Mouse (Mus musculus): ENCODE data around the gene Ccdc184. TPM values are rescaled to one million over a fixed set of nuclear protein-coding genes. Genes with fewer than 3 reads are reported as not detected.

The Ccdc184 gene
- polyA plus RNA-seq, 1 experiment from 2014 or later, result not detected

GRCm38 (mm10) chr15:98161026-98161805 lies 5.7 kb upstream of the Ccdc184 start:
- peaks cover 10% of the 10 kb centered on the region for H3K27me3 ChIP-seq (ENCODE audit: insufficient read depth, low read length)
- H3K9me3 ChIP-seq (ENCODE audit: low read length), result no peaks in the 10 kb centered on the region
- no peak for DNase-seq
- no peak overlapping the region for H3K4me2 ChIP-seq (ENCODE audit: low read depth, low read length)
- no peaks in the 10 kb centered on the region for H3K4me1 ChIP-seq (ENCODE audit: insufficient read depth)
- no peaks in the 10 kb centered on the region for H3K36me3 ChIP-seq (replicated peaks; ENCODE audit: insufficient read depth, low read length)
- ATAC-seq, result no peak
- no peak overlapping the region for H3K4me3 ChIP-seq (ENCODE audit: low read depth, low read length)
- H3K27ac ChIP-seq (ENCODE audit: low read depth), result no peak overlapping the region
- no peak overlapping the region for H3K9ac ChIP-seq (replicated peaks)
- WGBS (ENCODE audit: insufficient replicate concordance), result 51% methylated on average over 19 of the region's 19 CpGs
- TF ChIP-seq CTCF (IDR thresholded peaks at IDR 0.05; ENCODE audit: low read depth), result no peak
- no peak for TF ChIP-seq EP300 (IDR thresholded peaks at IDR 0.05; ENCODE audit: low read depth)

DNA sequence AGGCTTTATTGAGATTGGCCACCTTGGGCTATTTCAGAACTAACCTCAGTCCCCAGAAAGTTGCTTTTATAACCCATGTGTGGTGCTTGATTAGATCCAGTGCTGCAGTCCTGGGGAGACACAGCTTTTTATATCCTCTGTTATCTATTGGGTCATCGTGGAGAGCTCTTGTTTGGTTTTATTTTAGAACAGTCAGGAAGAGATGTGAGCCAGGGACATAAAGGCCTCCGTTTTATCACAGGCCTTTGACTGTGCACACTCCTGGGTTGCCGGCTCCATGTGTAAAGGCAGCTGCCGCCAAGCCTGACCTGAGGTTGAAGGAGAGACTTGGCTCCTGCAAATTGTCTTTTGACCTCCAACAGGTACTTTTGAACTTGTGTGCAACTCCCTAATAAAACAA lies 4.4 kb upstream of the Ccdc184 start:
- Histone ChIP-seq H3K4me1 (ENCODE audit: insufficient read depth) (no peaks in the 10 kb centered on the region), H3K27ac (ENCODE audit: low read depth) (no peak overlapping the region), H3K9me3 (ENCODE audit: low read length) (no peaks in the 10 kb centered on the region), H3K9ac (replicated peaks) (no peak overlapping the region), H3K4me2 (ENCODE audit: low read depth, low read length) (no peak overlapping the region), H3K36me3 (replicated peaks; ENCODE audit: insufficient read depth, low read length) (no peaks in the 10 kb centered on the region), H3K27me3 (ENCODE audit: insufficient read depth, low read length) (peaks cover 23% of the 10 kb centered on the region), H3K4me3 (ENCODE audit: low read depth, low read length) (no peak overlapping the region)
- no peak for DNase-seq
- TF ChIP-seq EP300 (IDR thresholded peaks at IDR 0.05; ENCODE audit: low read depth) (no peak), CTCF (IDR thresholded peaks at IDR 0.05; ENCODE audit: low read depth) (no peak)
- WGBS (ENCODE audit: insufficient replicate concordance), result 50% methylated on average over 4 of the region's 4 CpGs
- no peak for ATAC-seq

DNA sequence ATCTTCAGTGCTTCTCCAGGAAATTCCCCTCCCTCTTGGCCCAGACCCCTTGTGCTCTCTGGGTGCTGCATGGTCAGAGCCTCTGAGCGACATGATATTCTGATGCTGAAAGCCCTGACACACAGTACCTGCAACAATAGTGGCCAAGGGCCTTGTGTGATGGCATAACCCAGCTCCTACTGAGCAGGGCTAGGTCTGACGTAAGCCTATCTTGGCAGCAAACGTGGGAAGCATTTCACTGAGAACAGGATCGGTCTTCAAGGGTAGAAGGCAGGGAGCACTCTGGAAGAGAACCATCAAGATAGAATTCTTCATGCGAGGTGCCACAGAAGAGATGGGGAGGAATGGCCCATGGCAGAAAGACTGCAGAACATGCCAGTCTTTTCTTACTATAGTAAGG lies 1.4 kb upstream of the Ccdc184 start, which contains the start of gene Asb8:
TSS of gene Asb8 (minus strand) at position 101 of the 400 bp plus-strand sequence.
- H3K27ac ChIP-seq (ENCODE audit: low read depth), result no peak within 1 kb of the TSS
- H3K36me3 ChIP-seq (replicated peaks; ENCODE audit: insufficient read depth, low read length), result no peaks in the 10 kb centered on the region
- H3K9me3 ChIP-seq (ENCODE audit: low read length), result no peaks in the 10 kb centered on the region
- peaks cover 52% of the 10 kb centered on the region for H3K27me3 ChIP-seq (ENCODE audit: insufficient read depth, low read length)
- H3K4me1 ChIP-seq (ENCODE audit: insufficient read depth), result no peaks in the 10 kb centered on the region
- H3K4me2 ChIP-seq (ENCODE audit: low read depth, low read length), result no peak within 1 kb of the TSS
- TF ChIP-seq EP300 (IDR thresholded peaks at IDR 0.05; ENCODE audit: low read depth) (no peak), CTCF (IDR thresholded peaks at IDR 0.05; ENCODE audit: low read depth) (no peak)
- no peak within 1 kb of the TSS for H3K9ac ChIP-seq (replicated peaks)
- WGBS (ENCODE audit: insufficient replicate concordance), result 67% methylated on average over 5 of the region's 5 CpGs
- ATAC-seq (no peak), DNase-seq (no peak)
- no peak within 1 kb of the TSS for H3K4me3 ChIP-seq (ENCODE audit: low read depth, low read length)

GRCm38 (mm10) chr15:98167645-98168621 lies 975 bp downstream of the Ccdc184 start:
- WGBS (ENCODE audit: insufficient replicate concordance), result 4% methylated on average over 68 of the region's 69 CpGs
- Histone ChIP-seq H3K4me3 (ENCODE audit: low read depth, low read length) (no peak overlapping the region), H3K4me1 (ENCODE audit: insufficient read depth) (no peaks in the 10 kb centered on the region), H3K27me3 (ENCODE audit: insufficient read depth, low read length) (peaks cover 66% of the 10 kb centered on the region), H3K9ac (replicated peaks) (no peak overlapping the region), H3K4me2 (ENCODE audit: low read depth, low read length) (no peak overlapping the region), H3K36me3 (replicated peaks; ENCODE audit: insufficient read depth, low read length) (no peaks in the 10 kb centered on the region), H3K9me3 (ENCODE audit: low read length) (no peaks in the 10 kb centered on the region), H3K27ac (ENCODE audit: low read depth) (no peak overlapping the region)
- DNase-seq (peak; percentile 48), ATAC-seq (no peak)
- TF ChIP-seq EP300 (IDR thresholded peaks at IDR 0.05; ENCODE audit: low read depth) (no peak), CTCF (IDR thresholded peaks at IDR 0.05; ENCODE audit: low read depth) (no peak)

GRCm38 (mm10) chr15:98168622-98169004 lies 1.7 kb downstream of the Ccdc184 start:
- Histone ChIP-seq H3K9ac (replicated peaks) (no peak overlapping the region), H3K36me3 (replicated peaks; ENCODE audit: insufficient read depth, low read length) (no peaks in the 10 kb centered on the region), H3K9me3 (ENCODE audit: low read length) (no peaks in the 10 kb centered on the region), H3K27me3 (ENCODE audit: insufficient read depth, low read length) (peaks cover 71% of the 10 kb centered on the region), H3K4me1 (ENCODE audit: insufficient read depth) (no peaks in the 10 kb centered on the region), H3K4me2 (ENCODE audit: low read depth, low read length) (no peak overlapping the region), H3K4me3 (ENCODE audit: low read depth, low read length) (no peak overlapping the region), H3K27ac (ENCODE audit: low read depth) (no peak overlapping the region)
- ATAC-seq, result no peak
- DNase-seq, result no peak
- WGBS (ENCODE audit: insufficient replicate concordance), result 11% methylated on average over 16 of the region's 19 CpGs
- TF ChIP-seq CTCF (IDR thresholded peaks at IDR 0.05; ENCODE audit: low read depth), result no peak
- no peak for TF ChIP-seq EP300 (IDR thresholded peaks at IDR 0.05; ENCODE audit: low read depth)

DNA sequence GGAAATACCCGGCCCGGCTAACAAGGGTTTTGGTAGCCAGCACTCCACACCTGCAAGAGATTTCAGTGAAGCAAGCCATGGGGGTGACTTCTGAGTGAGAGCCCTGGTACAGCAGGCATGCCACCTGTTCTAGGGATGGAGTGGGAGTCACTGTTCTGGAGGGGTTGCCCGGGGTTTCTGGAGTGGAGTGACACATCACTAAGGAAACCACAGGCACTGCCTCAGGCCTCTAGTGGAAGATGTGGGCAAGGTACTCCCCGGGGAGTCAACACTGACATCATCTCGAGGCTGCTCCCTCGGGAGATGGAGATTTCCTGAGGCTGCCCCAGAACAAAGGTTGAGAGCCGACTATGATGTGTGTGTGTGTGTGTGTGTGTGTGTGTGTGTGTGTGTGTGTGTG lies 3.4 kb downstream of the Ccdc184 start:
- Histone ChIP-seq H3K27me3 (ENCODE audit: insufficient read depth, low read length) (peaks cover 72% of the 10 kb centered on the region), H3K27ac (ENCODE audit: low read depth) (no peak overlapping the region), H3K36me3 (replicated peaks; ENCODE audit: insufficient read depth, low read length) (no peaks in the 10 kb centered on the region), H3K4me1 (ENCODE audit: insufficient read depth) (no peaks in the 10 kb centered on the region), H3K9ac (replicated peaks) (no peak overlapping the region), H3K9me3 (ENCODE audit: low read length) (no peaks in the 10 kb centered on the region), H3K4me3 (ENCODE audit: low read depth, low read length) (no peak overlapping the region), H3K4me2 (ENCODE audit: low read depth, low read length) (no peak overlapping the region)
- no peak for TF ChIP-seq EP300 (IDR thresholded peaks at IDR 0.05; ENCODE audit: low read depth)
- no peak for TF ChIP-seq CTCF (IDR thresholded peaks at IDR 0.05; ENCODE audit: low read depth)
- ATAC-seq (no peak), DNase-seq (peak; percentile 21)
- WGBS (ENCODE audit: insufficient replicate concordance), result 28% methylated on average over 7 of the region's 7 CpGs
